Mouse (Mus musculus) CH12.LX (cell line): Measurements from ENCODE around the gene Olfr1359. TPM values are rescaled to one million over a fixed set of nuclear protein-coding genes. Genes with fewer than 3 reads are reported as not detected.

Experiments
- DNase-seq: peaks from one replicate; pipeline ENCODE4 v3.0.0-alpha.2; 2013; ENCODE audit errors: extremely low read depth
- H3K27ac ChIP-seq: 2 replicates; pipeline ENCODE4 v1.5.1; 2012; ENCODE audit warnings: low read depth, mild to moderate bottlenecking, control low read depth, moderate library complexity; ENCODE audit not compliant: insufficient read depth
- H3K27me3 ChIP-seq: replicated peaks from 2 replicates; pipeline ENCODE3; 2012; ENCODE audit warnings: inconsistent platforms
- H3K36me3 ChIP-seq, 2 experiments: replicated peaks in 1 of 2; 2 replicates each; pipeline versions ENCODE3 to v1.6.1; 2012; ENCODE audit warnings: inconsistent platforms in 1 of 2, low read length in 1 of 2, mild to moderate bottlenecking in 1 of 2, mixed read lengths in 1 of 2, moderate library complexity in 1 of 2; ENCODE audit not compliant: control insufficient read depth in 1 of 2, insufficient read depth in 1 of 2
- H3K4me1 ChIP-seq, 2 experiments: 2 replicates each; pipeline ENCODE4 v1.6.1; 2012; ENCODE audit warnings: inconsistent platforms in 1 of 2, moderate library complexity in 1 of 2; ENCODE audit not compliant: insufficient read depth in 2 of 2, control insufficient read depth in 1 of 2
- H3K4me2 ChIP-seq: 2 replicates; pipeline ENCODE4 v1.6.1; 2012; ENCODE audit warnings: low read depth, mild to moderate bottlenecking, control low read depth; ENCODE audit not compliant: poor library complexity, insufficient read depth, severe bottlenecking
- H3K4me3 ChIP-seq, 3 experiments: fragments of 150-350 bp in 1 of 3; sonication (generic) in 1 of 3; replicated peaks in 1 of 3; 2 replicates each; pipeline versions ENCODE3 to v1.5.1; 2011 to 2012; ENCODE audit warnings: low read depth in 2 of 3, low read length in 2 of 3, mild to moderate bottlenecking in 2 of 3, moderate library complexity in 2 of 3, control low read depth in 1 of 3, improper control_type of control experiment in 1 of 3, inconsistent platforms in 1 of 3, mixed read lengths in 1 of 3; ENCODE audit not compliant: poor library complexity in 1 of 3
- H3K79me2 ChIP-seq: replicated peaks from 2 replicates; pipeline ENCODE4 v1.6.1; 2012; ENCODE audit warnings: mild to moderate bottlenecking, moderate library complexity; ENCODE audit not compliant: control insufficient read depth, poor library complexity, insufficient read depth, severe bottlenecking; ENCODE audit errors: extremely low read depth
- H3K9ac ChIP-seq: 2 replicates; pipeline ENCODE4 v1.6.1; 2012; ENCODE audit warnings: low read depth, mild to moderate bottlenecking, control low read depth, moderate library complexity; ENCODE audit not compliant: insufficient read depth
- H3K9me3 ChIP-seq: replicated peaks from 2 replicates; pipeline ENCODE3; 2012; ENCODE audit warnings: low read length, inconsistent platforms, mixed read lengths
- BHLHE40 ChIP-seq: IDR thresholded peaks from 2 replicates; pipeline ENCODE4 v1.6.1; 2011; ENCODE audit warnings: mild to moderate bottlenecking, low read depth, low read length, improper control_type of control experiment
- CHD1 ChIP-seq: IDR thresholded peaks from 2 replicates; pipeline ENCODE4 v1.6.1; 2012; ENCODE audit warnings: low read depth, low read length, improper control_type of control experiment, inconsistent platforms
- CHD2 ChIP-seq: IDR thresholded peaks from 2 replicates; pipeline ENCODE4 v1.6.1; 2011; ENCODE audit warnings: low read length, improper control_type of control experiment
- CTCF ChIP-seq, 2 experiments: IDR thresholded peaks in 1 of 2; conservative IDR thresholded peaks in 1 of 2; 2 replicates each; pipeline ENCODE4 v1.5.1; 2011 to 2012; ENCODE audit warnings: low read depth in 2 of 2, low read length in 2 of 2, improper control_type of control experiment in 1 of 2, inconsistent platforms in 1 of 2, mild to moderate bottlenecking in 1 of 2, moderate library complexity in 1 of 2
- E2F4 ChIP-seq: IDR thresholded peaks from 2 replicates; pipeline ENCODE4 v1.6.1; 2011; ENCODE audit warnings: low read depth, low read length, improper control_type of control experiment; ENCODE audit not compliant: insufficient replicate concordance
- EP300 ChIP-seq: IDR thresholded peaks from 2 replicates; pipeline ENCODE4 v1.6.1; 2011; ENCODE audit warnings: low read length, improper control_type of control experiment
- ETS1 ChIP-seq: conservative IDR thresholded peaks from 2 replicates; pipeline ENCODE4 v1.6.1; 2012; ENCODE audit warnings: low read depth, mild to moderate bottlenecking, inconsistent platforms, low read length, improper control_type of control experiment, moderate library complexity
- HCFC1 ChIP-seq: IDR thresholded peaks from 2 replicates; pipeline ENCODE4 v1.6.1; 2012; ENCODE audit warnings: low read depth, mild to moderate bottlenecking, inconsistent platforms, low read length, improper control_type of control experiment
- JUN ChIP-seq: IDR thresholded peaks from 2 replicates; pipeline ENCODE4 v1.6.1; 2011; ENCODE audit warnings: low read depth, mild to moderate bottlenecking, low read length, improper control_type of control experiment, moderate library complexity; ENCODE audit not compliant: insufficient read depth
- MAFK ChIP-seq: IDR thresholded peaks from 2 replicates; pipeline ENCODE4 v1.6.1; 2011; ENCODE audit warnings: low read length, improper control_type of control experiment; ENCODE audit not compliant: insufficient replicate concordance
- MAX ChIP-seq: IDR thresholded peaks from 2 replicates; pipeline ENCODE4 v1.6.1; 2011; ENCODE audit warnings: low read length, improper control_type of control experiment
- MXI1 ChIP-seq: IDR thresholded peaks from 2 replicates; pipeline ENCODE4 v1.6.1; 2011; ENCODE audit warnings: mild to moderate bottlenecking, low read depth, low read length, improper control_type of control experiment
- MYC ChIP-seq: IDR thresholded peaks from 2 replicates; pipeline ENCODE4 v1.6.1; 2011; ENCODE audit warnings: low read depth, mild to moderate bottlenecking, improper control_type of control experiment, low read length
- NELFE ChIP-seq: IDR thresholded peaks from 2 replicates; pipeline ENCODE4 v1.6.1; 2011; ENCODE audit warnings: low read depth, low read length, improper control_type of control experiment
- PAX5 ChIP-seq: IDR thresholded peaks from 2 replicates; pipeline ENCODE4 v1.6.1; 2012; ENCODE audit warnings: low read length, inconsistent platforms, mixed read lengths
- POLR2A ChIP-seq: IDR thresholded peaks from 2 replicates; pipeline ENCODE4 v1.6.1; 2011; ENCODE audit warnings: low read depth, mild to moderate bottlenecking, improper control_type of control experiment, low read length
- POLR2AphosphoS2 ChIP-seq: IDR thresholded peaks from 2 replicates; pipeline ENCODE4 v1.6.1; 2011; ENCODE audit warnings: low read depth, low read length, improper control_type of control experiment
- RAD21 ChIP-seq: IDR thresholded peaks from 2 replicates; pipeline ENCODE4 v1.6.1; 2011; ENCODE audit warnings: low read depth, mild to moderate bottlenecking, low read length, improper control_type of control experiment, moderate library complexity
- RCOR1 ChIP-seq: conservative IDR thresholded peaks from 2 replicates; pipeline ENCODE4 v1.6.1; 2012; ENCODE audit warnings: low read depth, mild to moderate bottlenecking, inconsistent platforms, low read length, improper control_type of control experiment
- SIN3A ChIP-seq: IDR thresholded peaks from 2 replicates; pipeline ENCODE4 v1.6.1; 2012; ENCODE audit warnings: low read length, improper control_type of control experiment, inconsistent platforms
- SMC3 ChIP-seq: IDR thresholded peaks from 2 replicates; pipeline ENCODE4 v1.6.1; 2011; ENCODE audit warnings: low read depth, low read length, improper control_type of control experiment
- TBP ChIP-seq: conservative IDR thresholded peaks from 2 replicates; pipeline ENCODE4 v1.6.1; 2011; ENCODE audit warnings: low read depth, low read length, improper control_type of control experiment
- UBTF ChIP-seq: IDR thresholded peaks from 2 replicates; pipeline ENCODE4 v1.6.1; 2012; ENCODE audit warnings: low read depth, mild to moderate bottlenecking, inconsistent platforms, low read length, improper control_type of control experiment, moderate library complexity
- ZMIZ1 ChIP-seq: IDR thresholded peaks from 2 replicates; pipeline ENCODE4 v1.6.1; 2012; ENCODE audit warnings: low read depth, mild to moderate bottlenecking, inconsistent platforms, low read length, improper control_type of control experiment
- ZNF384 ChIP-seq: IDR thresholded peaks from 2 replicates; pipeline ENCODE4 v1.6.1; 2012; ENCODE audit warnings: low read depth, low read length, improper control_type of control experiment, inconsistent platforms
- dilution Hi-C: fragments of 300-500 bp; cut with MboI; formaldehyde crosslinking; loops from 2 replicates; pipeline ENCODE4 v1.14.3; 2020; ENCODE audit warnings: low sequenced_read_pairs; ENCODE audit not compliant: extremely low pct_unique_long_range_greater_than_20kb, extremely low pct_ligation_motif_present
- in situ Hi-C: fragments of 300-500 bp; cut with MboI; formaldehyde crosslinking; loops from 3 replicates; pipeline ENCODE4 v1.14.3; 2019; ENCODE audit warnings: low sequenced_read_pairs, low pct_ligation_motif_present, low pct_unique_long_range_greater_than_20kb, mixed read lengths
- polyA plus RNA-seq: library from polyadenylated mRNA; unstranded; fragments of >175 nt; gene quantifications from 2 replicates; pipeline ENCODE4 v1.2.1, GENCODE M21; 2012; ENCODE audit warnings: low read depth; ENCODE audit not compliant: insufficient read length
- total RNA-seq, 2 experiments: library from RNA; depleted of rRNA; stranded (reverse); fragments of 300-350 nt in 1 of 2; fragments of >200 nt in 1 of 2; gene quantifications; 2 replicates each; pipeline ENCODE4 v1.2.3; 2012 to 2014

The Olfr1359 gene
- total and polyA plus RNA-seq, 3 experiments, result not detected

- no peaks in the 10 kb centered on the region for H3K79me2 ChIP-seq
- peak overlapping the region; percentile 98 for H3K27ac ChIP-seq
- H3K4me3 ChIP-seq, result peak overlapping the region; percentile 3 to 36 (median 36)
- peak overlapping the region; percentile 92 for H3K9ac ChIP-seq
- no peaks in the 10 kb centered on the region for H3K9me3 ChIP-seq
- peak overlapping the region; percentile 82 for H3K4me2 ChIP-seq
- TF ChIP-seq ZMIZ1 (peak; percentile 98), MAFK (no peak), RAD21 (no peak), NELFE (peak; percentile 47), BHLHE40 (peak; percentile 20; the same call in 1 of the 2 replicates), MYC (peak; percentile 63; the same call in 1 of the 2 replicates), ETS1 (peak; percentile 39; the same call in 1 of the 2 replicates), EP300 (no peak; the same call in 1 of the 2 replicates), POLR2AphosphoS2 (peak; percentile 99), SIN3A (peak; percentile 86; the same call in 1 of the 2 replicates), MAX (peak; percentile 34; the same call in 1 of the 2 replicates), RCOR1 (peak; percentile 78), JUN (no peak), ZNF384 (peak; percentile 46), PAX5 (no peak), UBTF (no peak), CTCF (conservative IDR thresholded peaks at IDR 0.05 in 1 of 2, IDR thresholded peaks at IDR 0.05 in 1 of 2; ENCODE audit: low read depth in 2 of 2, low read length in 2 of 2) (no peak), TBP (no peak), SMC3 (no peak), MXI1 (no peak; the same call in 1 of the 2 replicates), POLR2A (peak; percentile 79), HCFC1 (peak; percentile 35; the same call in 1 of the 2 replicates), CHD1 (peak; percentile 96), CHD2 (peak; percentile 74), E2F4 (peak; percentile 76; the same call in 1 of the 2 replicates)
- peaks cover 0 to 26% of the 10 kb centered on the region in 2 experiments; a peak in 2 of 4 replicates for H3K4me1 ChIP-seq
- in situ Hi-C loops (no loop called here), dilution Hi-C loops (no loop called here)
- H3K36me3 ChIP-seq, result no peaks in the 10 kb centered on the region
- no peaks in the 10 kb centered on the region for H3K27me3 ChIP-seq
- peak; percentile 67 for DNase-seq
Observed at GRCm38 (mm10) chr13:21753051-21753523, 55.2 kb downstream of the Olfr1359 start.
